Mouse (Mus musculus): Measurements from ENCODE around the gene Ube2o. TPM values are rescaled to one million over a fixed set of nuclear protein-coding genes. Genes with fewer than 3 reads are reported as not detected.

Gene Ube2o
- total and polyA plus RNA-seq, 2 experiments from 2014 or later: 5.2 to 34.8 TPM

- H3K4me3 ChIP-seq (ENCODE audit: low read depth, low read length): no peak overlapping the region
- no peaks in the 10 kb centered on the region for H3K9me3 ChIP-seq (replicated peaks; ENCODE audit: control insufficient read depth, low read length)
- H3K4me1 ChIP-seq (ENCODE audit: control insufficient read depth, insufficient read depth): no peaks in the 10 kb centered on the region
- H3K4me2 ChIP-seq (ENCODE audit: low read depth, low read length): no peak overlapping the region
- TF ChIP-seq CTCF (IDR thresholded peaks at IDR 0.05; ENCODE audit: low read depth): no peak
- TF ChIP-seq EP300 (IDR thresholded peaks at IDR 0.05; ENCODE audit: low read depth): no peak
- no peak for ATAC-seq (ENCODE audit: insufficient read depth, low read depth)
- DNase-seq (ENCODE audit: low spot score): no peak
- no peak overlapping the region for H3K27ac ChIP-seq (ENCODE audit: low read depth)
- peaks cover 3% of the 10 kb centered on the region; the same call in 1 of the 2 replicates for H3K36me3 ChIP-seq (replicated peaks; ENCODE audit: control insufficient read depth, insufficient read depth, low read length)
- WGBS: 84% methylated on average over 4 of the region's 4 CpGs
- H3K9ac ChIP-seq (replicated peaks; ENCODE audit: low read depth, low read length): no peak overlapping the region
- H3K27me3 ChIP-seq (ENCODE audit: control insufficient read depth, insufficient read depth, low read length): no peaks in the 10 kb centered on the region
These were observed 12.1 kb upstream of the Ube2o start for GRCm38 (mm10) chr11:116593345-116593744.

GRCm38 (mm10) chr11:116592428-116592827 is 11.2 kb upstream of the Ube2o start:
- H3K9me3 ChIP-seq (replicated peaks; ENCODE audit: control insufficient read depth, low read length): no peaks in the 10 kb centered on the region
- no peaks in the 10 kb centered on the region for H3K36me3 ChIP-seq (replicated peaks; ENCODE audit: control insufficient read depth, insufficient read depth, low read length)
- H3K4me1 ChIP-seq (ENCODE audit: control insufficient read depth, insufficient read depth): no peaks in the 10 kb centered on the region
- TF ChIP-seq EP300 (IDR thresholded peaks at IDR 0.05; ENCODE audit: low read depth) (no peak), CTCF (IDR thresholded peaks at IDR 0.05; ENCODE audit: low read depth) (peak; percentile 100)
- peak; percentile 80 for ATAC-seq (ENCODE audit: insufficient read depth, low read depth)
- H3K27me3 ChIP-seq (ENCODE audit: control insufficient read depth, insufficient read depth, low read length): peaks cover 8% of the 10 kb centered on the region
- peak; percentile 87 for DNase-seq (ENCODE audit: low spot score)
- no peak overlapping the region for H3K4me3 ChIP-seq (ENCODE audit: low read depth, low read length)
- no peak overlapping the region for H3K27ac ChIP-seq (ENCODE audit: low read depth)
- no peak overlapping the region for H3K9ac ChIP-seq (replicated peaks; ENCODE audit: low read depth, low read length)
- no peak overlapping the region for H3K4me2 ChIP-seq (ENCODE audit: low read depth, low read length)

GRCm38 (mm10) chr11:116591621-116592020 is 10.4 kb upstream of the Ube2o start:
- H3K9ac ChIP-seq (replicated peaks; ENCODE audit: low read depth, low read length): no peak overlapping the region
- H3K4me1 ChIP-seq (ENCODE audit: control insufficient read depth, insufficient read depth): no peaks in the 10 kb centered on the region; the same call in 1 of the 2 replicates
- H3K27ac ChIP-seq (ENCODE audit: low read depth): no peak overlapping the region
- DNase-seq (ENCODE audit: low spot score): no peak
- WGBS: 76% methylated on average over 4 of the region's 4 CpGs
- H3K4me2 ChIP-seq (ENCODE audit: low read depth, low read length): no peak overlapping the region
- no peak for ATAC-seq (ENCODE audit: insufficient read depth, low read depth)
- H3K27me3 ChIP-seq (ENCODE audit: control insufficient read depth, insufficient read depth, low read length): peaks cover 14% of the 10 kb centered on the region
- TF ChIP-seq CTCF (IDR thresholded peaks at IDR 0.05; ENCODE audit: low read depth) (no peak), EP300 (IDR thresholded peaks at IDR 0.05; ENCODE audit: low read depth) (no peak)
- no peak overlapping the region for H3K4me3 ChIP-seq (ENCODE audit: low read depth, low read length)
- no peaks in the 10 kb centered on the region for H3K9me3 ChIP-seq (replicated peaks; ENCODE audit: control insufficient read depth, low read length)
- H3K36me3 ChIP-seq (replicated peaks; ENCODE audit: control insufficient read depth, insufficient read depth, low read length): no peaks in the 10 kb centered on the region

- Histone ChIP-seq H3K4me1 (ENCODE audit: control insufficient read depth, insufficient read depth) (no peaks in the 10 kb centered on the region; the same call in 1 of the 2 replicates), H3K36me3 (replicated peaks; ENCODE audit: control insufficient read depth, insufficient read depth, low read length) (no peaks in the 10 kb centered on the region), H3K4me3 (ENCODE audit: low read depth, low read length) (no peak overlapping the region), H3K27ac (ENCODE audit: low read depth) (no peak overlapping the region), H3K9me3 (replicated peaks; ENCODE audit: control insufficient read depth, low read length) (no peaks in the 10 kb centered on the region), H3K4me2 (ENCODE audit: low read depth, low read length) (no peak overlapping the region), H3K27me3 (ENCODE audit: control insufficient read depth, insufficient read depth, low read length) (peaks cover 14% of the 10 kb centered on the region), H3K9ac (replicated peaks; ENCODE audit: low read depth, low read length) (no peak overlapping the region)
- DNase-seq (ENCODE audit: low spot score) (no peak), ATAC-seq (ENCODE audit: insufficient read depth, low read depth) (no peak)
- TF ChIP-seq CTCF (IDR thresholded peaks at IDR 0.05; ENCODE audit: low read depth): no peak
- no peak for TF ChIP-seq EP300 (IDR thresholded peaks at IDR 0.05; ENCODE audit: low read depth)
- WGBS: 49% methylated on average over 8 of the region's 8 CpGs
These were observed 8.3 kb upstream of the Ube2o start for GRCm38 (mm10) chr11:116589574-116589973.

GRCm38 (mm10) chr11:116589020-116589531 is 7.8 kb upstream of the Ube2o start:
- H3K9me3 ChIP-seq (replicated peaks; ENCODE audit: control insufficient read depth, low read length): no peaks in the 10 kb centered on the region
- peaks cover 14% of the 10 kb centered on the region for H3K27me3 ChIP-seq (ENCODE audit: control insufficient read depth, insufficient read depth, low read length)
- no peak for TF ChIP-seq EP300 (IDR thresholded peaks at IDR 0.05; ENCODE audit: low read depth)
- no peak for TF ChIP-seq CTCF (IDR thresholded peaks at IDR 0.05; ENCODE audit: low read depth)
- ATAC-seq (ENCODE audit: insufficient read depth, low read depth): no peak
- DNase-seq (ENCODE audit: low spot score): no peak
- H3K9ac ChIP-seq (replicated peaks; ENCODE audit: low read depth, low read length): no peak overlapping the region
- no peak overlapping the region for H3K4me3 ChIP-seq (ENCODE audit: low read depth, low read length)
- H3K36me3 ChIP-seq (replicated peaks; ENCODE audit: control insufficient read depth, insufficient read depth, low read length): no peaks in the 10 kb centered on the region
- no peak overlapping the region for H3K27ac ChIP-seq (ENCODE audit: low read depth)
- H3K4me2 ChIP-seq (ENCODE audit: low read depth, low read length): no peak overlapping the region
- 16% methylated on average over 14 of the region's 14 CpGs for WGBS
- no peaks in the 10 kb centered on the region; the same call in 1 of the 2 replicates for H3K4me1 ChIP-seq (ENCODE audit: control insufficient read depth, insufficient read depth)

Measured in heart, postnatal 0 days (tissue).